Mouse (Mus musculus) embryonic fibroblast, embryonic 13.5 days (primary cell): Measurements from ENCODE around the gene Tmem19. TPM values are rescaled to one million over a fixed set of nuclear protein-coding genes. Genes with fewer than 3 reads are reported as not detected.

Experiments used
- H3K27ac ChIP-seq: 2 replicates; pipeline ENCODE4 v1.5.1; 2012; ENCODE audit warnings: low read length, control low read depth, inconsistent platforms; ENCODE audit not compliant: insufficient read depth
- H3K4me1 ChIP-seq: 2 replicates; pipeline ENCODE4 v1.6.1; 2011; ENCODE audit warnings: low read length; ENCODE audit not compliant: control insufficient read depth, insufficient read depth
- H3K4me3 ChIP-seq: 2 replicates; pipeline ENCODE4 v1.5.1; 2011; ENCODE audit warnings: mild to moderate bottlenecking, control low read depth, low read length; ENCODE audit not compliant: insufficient read depth
- CTCF ChIP-seq: IDR thresholded peaks from 2 replicates; pipeline ENCODE4 v1.5.1; 2011; ENCODE audit warnings: mild to moderate bottlenecking, control low read depth, low read length, moderate library complexity, borderline replicate concordance; ENCODE audit not compliant: insufficient read depth
- POLR2A ChIP-seq: IDR thresholded peaks from 2 replicates; pipeline ENCODE4 v1.6.1; 2011; ENCODE audit warnings: low read depth, mild to moderate bottlenecking, control low read depth, low read length, moderate library complexity
- polyA plus RNA-seq: library from polyadenylated mRNA; stranded (reverse); fragments of >200 nt; gene quantifications from 2 replicates; pipeline ENCODE4 v1.2.4, GENCODE M21; 2011; ENCODE audit warnings: low read depth; ENCODE audit not compliant: missing spikeins, insufficient read length

Gene Tmem19
- polyA plus RNA-seq, 1 experiment: 40.7 TPM

GRCm38 (mm10) chr10:115296401-115296935 lies 65.8 kb downstream of the Tmem19 start:
- Histone ChIP-seq H3K4me1 (no peaks in the 10 kb centered on the region; the same call in 1 of the 2 replicates), H3K27ac (no peak overlapping the region), H3K4me3 (no peak overlapping the region)
- no peak for TF ChIP-seq CTCF
- TF ChIP-seq POLR2A: no peak

GRCm38 (mm10) chr10:115295162-115295561 lies 67.1 kb downstream of the Tmem19 start:
- no peak for TF ChIP-seq CTCF
- no peak for TF ChIP-seq POLR2A
- Histone ChIP-seq H3K4me1 (no peaks in the 10 kb centered on the region; the same call in 1 of the 2 replicates), H3K4me3 (no peak overlapping the region), H3K27ac (no peak overlapping the region)

GRCm38 (mm10) chr10:115294715-115295114 lies 67.6 kb downstream of the Tmem19 start:
- TF ChIP-seq CTCF (no peak), POLR2A (no peak)
- no peak overlapping the region for H3K27ac ChIP-seq
- no peak overlapping the region for H3K4me3 ChIP-seq
- no peaks in the 10 kb centered on the region for H3K4me1 ChIP-seq

- no peak overlapping the region for H3K4me3 ChIP-seq
These were observed 68.4 kb downstream of the Tmem19 start for GRCm38 (mm10) chr10:115293946-115294345.

GRCm38 (mm10) chr10:115290671-115291070 lies 71.6 kb downstream of the Tmem19 start:
- Histone ChIP-seq H3K27ac (no peak overlapping the region), H3K4me1 (no peaks in the 10 kb centered on the region), H3K4me3 (no peak overlapping the region)
- TF ChIP-seq CTCF (no peak), POLR2A (no peak)

More at GRCm38 (mm10) chr10:115293946-115294345, 68.4 kb downstream of the Tmem19 start:
- Histone ChIP-seq H3K4me1 (no peaks in the 10 kb centered on the region), H3K27ac (no peak overlapping the region)
- TF ChIP-seq POLR2A: no peak
- no peak for TF ChIP-seq CTCF

Other genes starting within 250 kb of the Tmem19 start
- gene Tph2, start 177.5 kb downstream of the Tmem19 start, polyA plus RNA-seq: not detected in 2 replicates
- gene Tbc1d15, start 111.0 kb downstream of the Tmem19 start, polyA plus RNA-seq: 91.5 and 93.5 TPM in 2 replicates
- gene Rab21, start 46.9 kb downstream of the Tmem19 start, polyA plus RNA-seq: 63.3 and 64.7 TPM in 2 replicates
- 14.0 and 14.4 TPM in 2 replicates for gene Thap2, start 21.9 kb upstream of the Tmem19 start, polyA plus RNA-seq
- 97.1 and 120 TPM in 2 replicates for gene Zfc3h1, start 22.5 kb upstream of the Tmem19 start, polyA plus RNA-seq
- gene A930009A15Rik, start 207.5 kb upstream of the Tmem19 start, polyA plus RNA-seq: not detected in 2 replicates
- gene Lgr5, start 225.3 kb upstream of the Tmem19 start, polyA plus RNA-seq: 8.7 and 33.3 TPM in 2 replicates